Mouse (Mus musculus) hindbrain, embryonic 14.5 days (tissue): ENCODE data around the gene Frmd4b. TPM values are rescaled to one million over a fixed set of nuclear protein-coding genes. Genes with fewer than 3 reads are reported as not detected.

ENCODE experiments used
- ATAC-seq: fragments of 200-750 bp; cut with Nextera tagmentation; 2 replicates; pipeline ENCODE4 v1.8.0; 2017; ENCODE audit warnings: moderate number of reproducible peaks, mild to moderate bottlenecking, moderate TSS enrichment, moderate library complexity; ENCODE audit not compliant: low FRiP score
- DNase-seq: peaks from one replicate; pipeline ENCODE4 v3.0.0-alpha.2; 2015; ENCODE audit warnings: low spot score
- H3K27ac ChIP-seq: fragments of 300-500 bp; sonication (generic); 2 replicates; pipeline ENCODE4 v1.5.1; 2014; ENCODE audit warnings: mild to moderate bottlenecking, moderate library complexity
- H3K27me3 ChIP-seq: fragments of 300-500 bp; sonication (generic); 2 replicates; pipeline ENCODE4 v1.6.1; 2014; ENCODE audit warnings: mild to moderate bottlenecking, low read length, mixed read lengths; ENCODE audit not compliant: control insufficient read depth, insufficient read depth
- H3K36me3 ChIP-seq: fragments of 300-500 bp; sonication (generic); replicated peaks from 2 replicates; pipeline ENCODE4 v1.6.1; 2014; ENCODE audit not compliant: control insufficient read depth, insufficient read depth
- H3K4me1 ChIP-seq: fragments of 300-500 bp; sonication (generic); replicated peaks from 2 replicates; pipeline ENCODE4 v1.6.1; 2014; ENCODE audit warnings: antibody characterized with exemption, low read length, mixed read lengths; ENCODE audit not compliant: control insufficient read depth, insufficient read depth
- H3K4me2 ChIP-seq: fragments of 300-500 bp; sonication (generic); replicated peaks from 2 replicates; pipeline ENCODE4 v1.6.1; 2014; ENCODE audit warnings: mild to moderate bottlenecking, moderate library complexity
- H3K4me3 ChIP-seq: fragments of 300-500 bp; sonication (generic); replicated peaks from 2 replicates; pipeline ENCODE4 v1.5.1; 2014; ENCODE audit warnings: mild to moderate bottlenecking, low read length
- H3K9ac ChIP-seq: fragments of 300-500 bp; sonication (generic); 2 replicates; pipeline ENCODE4 v1.6.1; 2014
- H3K9me3 ChIP-seq: fragments of 300-500 bp; sonication (generic); 2 replicates; pipeline ENCODE4 v1.6.1; 2016; ENCODE audit warnings: low read length; ENCODE audit not compliant: control insufficient read depth
- WGBS: fragments of 180-500 bp; shearing (Covaris S2); extraction: QIAGEN DNeasy Blood & Tissue Kit; methylation state at CpG from one replicate; pipeline ENCODE4 v1.1.7; 2014; 5-methylcytosine and 5-hydroxymethylcytosine counted together
- polyA plus RNA-seq: library from polyadenylated mRNA; unstranded; fragments of >200 nt; fragmentation: Nextera tagmentation; extraction: Ambion mirVana; gene quantifications from 2 replicates; pipeline ENCODE4 v1.2.1, GENCODE M21; 2014

Frmd4b gene
- 20.2 and 25.1 TPM in 2 replicates for polyA plus RNA-seq

DNA sequence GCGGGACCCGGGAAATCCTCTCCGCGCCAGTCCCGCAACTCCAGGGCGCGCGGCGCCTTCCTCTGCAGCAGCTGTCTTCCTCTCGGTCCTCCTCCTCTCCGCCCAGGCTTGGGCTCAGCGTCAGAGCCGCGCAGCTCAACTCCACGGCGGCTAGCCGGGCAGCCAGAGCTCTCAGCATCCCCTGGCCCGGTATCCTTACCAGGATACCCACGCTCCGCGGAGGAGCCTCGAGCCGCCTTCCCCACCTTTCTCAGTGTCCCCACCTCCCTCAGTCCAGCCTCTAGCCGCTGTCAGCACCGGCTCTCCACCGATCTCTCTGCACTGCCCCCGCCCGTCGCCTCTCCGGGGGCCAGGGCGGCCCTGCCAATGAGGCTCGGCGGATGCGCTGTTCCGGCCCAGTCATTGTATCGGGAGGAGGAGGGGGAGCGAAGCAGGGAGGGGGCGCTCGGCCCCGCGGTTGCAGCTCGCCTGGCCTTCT is at the start of gene Frmd4b:
TSS of gene Frmd4b (minus strand) at position 276 of the 478 bp plus-strand sequence.
- H3K27me3 ChIP-seq, result no peaks in the 10 kb centered on the region

GRCm38 (mm10) chr6:97666417-97666816 is 49.1 kb upstream of the Frmd4b start:
- Histone ChIP-seq H3K4me1 (peaks cover 13% of the 10 kb centered on the region), H3K4me2 (no peak overlapping the region), H3K9ac (no peak overlapping the region), H3K27ac (peak overlapping the region; percentile 4; the same call in 1 of the 2 replicates), H3K4me3 (no peak overlapping the region), H3K9me3 (no peaks in the 10 kb centered on the region), H3K36me3 (no peaks in the 10 kb centered on the region), H3K27me3 (no peaks in the 10 kb centered on the region)
- DNase-seq (no peak), ATAC-seq (no peak)
- WGBS, result 7% methylated on average over 2 of the region's 2 CpGs

More for the DNA sequence above, at the start of gene Frmd4b:
- peak within 1 kb of the TSS; percentile 96 for H3K27ac ChIP-seq
- under 1% methylated on average over 42 of the region's 42 CpGs for WGBS
- peak within 1 kb of the TSS; percentile 76 for H3K4me2 ChIP-seq
- DNase-seq (peak; percentile 85), ATAC-seq (peak; percentile 95)
- H3K36me3 ChIP-seq, result no peaks in the 10 kb centered on the region
- H3K9me3 ChIP-seq, result no peaks in the 10 kb centered on the region
- H3K9ac ChIP-seq, result peak within 1 kb of the TSS; percentile 89
- H3K4me1 ChIP-seq, result peaks cover 24% of the 10 kb centered on the region; the same call in 1 of the 2 replicates
- H3K4me3 ChIP-seq, result peak within 1 kb of the TSS; percentile 79

GRCm38 (mm10) chr6:97658921-97659320 is 41.6 kb upstream of the Frmd4b start:
- WGBS, result 71% methylated on average over 6 of the region's 6 CpGs
- H3K4me2 ChIP-seq, result no peak overlapping the region

DNA sequence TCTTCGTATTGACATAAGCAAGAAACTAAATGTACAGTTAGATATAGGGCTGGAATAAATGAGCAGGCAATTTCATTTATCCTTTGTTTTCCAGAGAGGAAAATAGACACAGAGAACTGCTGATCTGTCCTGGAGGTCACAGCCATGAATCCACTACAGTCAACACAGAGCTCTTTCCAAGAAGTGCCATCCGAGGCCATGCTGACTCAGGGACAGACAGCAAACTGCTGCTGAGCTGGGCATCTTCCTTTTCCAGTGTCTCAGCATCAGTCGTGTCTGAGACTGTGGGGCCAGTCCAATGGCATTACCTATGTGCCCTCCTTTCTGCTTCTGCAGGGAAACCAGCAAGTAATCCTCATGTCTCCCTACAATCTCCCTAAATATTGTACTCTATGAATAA is 38.6 kb upstream of the Frmd4b start:
- DNase-seq (no peak), ATAC-seq (no peak)
- WGBS, result 81% methylated on average over 3 of the region's 3 CpGs
- Histone ChIP-seq H3K9me3 (0 out of 2 replicates have a peak, but pooled peaks cover 4% of the 10 kb centered on the region), H3K36me3 (no peaks in the 10 kb centered on the region), H3K27me3 (no peaks in the 10 kb centered on the region), H3K4me2 (no peak overlapping the region), H3K9ac (no peak overlapping the region), H3K4me3 (no peak overlapping the region), H3K27ac (no peak overlapping the region), H3K4me1 (no peaks in the 10 kb centered on the region)

More at GRCm38 (mm10) chr6:97658921-97659320, 41.6 kb upstream of the Frmd4b start:
- no peaks in the 10 kb centered on the region for H3K27me3 ChIP-seq
- H3K9me3 ChIP-seq, result 0 out of 2 replicates have a peak, but pooled peaks cover 4% of the 10 kb centered on the region
- DNase-seq (no peak), ATAC-seq (no peak)
- no peak overlapping the region for H3K27ac ChIP-seq
- H3K4me3 ChIP-seq, result no peak overlapping the region
- no peaks in the 10 kb centered on the region for H3K4me1 ChIP-seq
- H3K9ac ChIP-seq, result no peak overlapping the region
- H3K36me3 ChIP-seq, result no peaks in the 10 kb centered on the region

DNA sequence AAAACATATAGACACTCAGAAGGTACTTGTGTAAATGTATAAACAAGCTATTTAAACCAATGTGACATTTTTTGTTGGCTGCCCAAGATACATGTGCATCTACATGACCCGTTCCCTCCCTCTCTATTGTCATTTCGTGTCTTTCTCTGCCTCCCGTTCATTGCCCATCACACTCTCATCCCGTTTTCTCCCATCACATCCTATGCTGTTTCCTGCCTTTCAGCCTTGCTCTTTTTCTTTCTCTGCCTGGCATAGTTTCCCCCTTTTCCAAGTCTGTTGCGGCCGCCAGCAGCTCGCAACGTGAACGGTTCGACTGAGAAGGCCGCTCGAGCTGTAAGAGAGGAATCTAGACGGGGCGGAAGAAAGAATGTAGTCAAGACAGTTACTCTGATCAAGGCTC is 30.2 kb upstream of the Frmd4b start:
- no peak overlapping the region for H3K4me2 ChIP-seq
- no peaks in the 10 kb centered on the region for H3K36me3 ChIP-seq
- WGBS, result 89% methylated on average over 14 of the region's 14 CpGs
- ATAC-seq (no peak), DNase-seq (no peak)
- no peak overlapping the region for H3K27ac ChIP-seq
- no peak overlapping the region for H3K9ac ChIP-seq
- no peaks in the 10 kb centered on the region for H3K9me3 ChIP-seq
- H3K4me1 ChIP-seq, result no peaks in the 10 kb centered on the region
- no peaks in the 10 kb centered on the region for H3K27me3 ChIP-seq
- H3K4me3 ChIP-seq, result no peak overlapping the region

- WGBS, result 54% methylated on average over 9 of the region's 9 CpGs
- no peaks in the 10 kb centered on the region for H3K4me1 ChIP-seq
- H3K27me3 ChIP-seq, result no peaks in the 10 kb centered on the region
- H3K4me2 ChIP-seq, result no peak overlapping the region
- no peak overlapping the region for H3K27ac ChIP-seq
- H3K9ac ChIP-seq, result no peak overlapping the region
- no peak for DNase-seq
- no peak overlapping the region for H3K4me3 ChIP-seq
- H3K9me3 ChIP-seq, result no peaks in the 10 kb centered on the region
- 0 out of 2 replicates have a peak, but pooled peaks have one; percentile 43 for ATAC-seq
- H3K36me3 ChIP-seq, result no peaks in the 10 kb centered on the region
These were observed 6.0 kb upstream of the Frmd4b start for GRCm38 (mm10) chr6:97623330-97623729.

- WGBS, result 65% methylated on average over 5 of the region's 5 CpGs
- DNase-seq (no peak), ATAC-seq (no peak)
- Histone ChIP-seq H3K9ac (no peak overlapping the region), H3K4me1 (no peaks in the 10 kb centered on the region), H3K9me3 (no peaks in the 10 kb centered on the region), H3K4me2 (no peak overlapping the region), H3K36me3 (no peaks in the 10 kb centered on the region), H3K4me3 (no peak overlapping the region), H3K27ac (no peak overlapping the region), H3K27me3 (no peaks in the 10 kb centered on the region)
These were observed 4.9 kb upstream of the Frmd4b start for GRCm38 (mm10) chr6:97622236-97622635.

GRCm38 (mm10) chr6:97617774-97618173 is 433 bp upstream of the Frmd4b start:
- no peaks in the 10 kb centered on the region for H3K36me3 ChIP-seq
- no peak for DNase-seq

DNA sequence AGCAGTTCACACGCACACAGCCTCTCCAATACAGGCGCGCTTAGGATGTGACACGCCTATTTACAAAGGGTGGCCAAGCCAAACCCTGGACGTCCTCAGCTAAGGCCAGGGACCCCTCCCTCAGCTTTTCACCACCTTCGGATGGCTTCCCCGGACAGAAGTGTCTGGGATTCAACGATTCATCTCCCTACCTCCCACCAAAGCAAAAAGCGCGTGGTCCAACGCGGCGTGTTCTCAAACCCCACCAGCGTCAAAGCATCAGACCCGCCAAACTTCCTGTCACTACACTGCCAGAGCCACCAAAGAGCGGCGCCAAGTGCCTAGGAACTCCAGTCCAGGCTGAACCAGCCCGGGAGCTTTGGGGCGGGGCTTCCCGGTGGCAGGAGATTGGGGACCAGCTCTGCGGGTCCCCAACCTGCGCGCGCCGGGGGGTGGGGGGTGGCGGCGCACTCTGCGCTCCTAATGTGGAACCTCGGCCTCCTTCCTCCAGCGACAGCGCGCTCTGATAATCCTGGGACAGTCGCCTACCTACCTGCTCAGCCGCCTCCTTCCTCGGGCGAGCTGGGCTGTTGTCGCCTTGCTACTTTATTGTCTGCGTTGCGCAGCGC is 579 bp downstream of the Frmd4b start:
- ATAC-seq (peak; percentile 79), DNase-seq (peak; percentile 66)
- H3K36me3 ChIP-seq, result no peaks in the 10 kb centered on the region
- peak overlapping the region; percentile 79 for H3K4me3 ChIP-seq
- H3K9me3 ChIP-seq, result no peaks in the 10 kb centered on the region
- H3K4me1 ChIP-seq, result peaks cover 24% of the 10 kb centered on the region; the same call in 1 of the 2 replicates
- H3K4me2 ChIP-seq, result peak overlapping the region; percentile 76
- peak overlapping the region; percentile 96 for H3K27ac ChIP-seq
- under 1% methylated on average over 40 of the region's 40 CpGs for WGBS
- peak overlapping the region; percentile 89 for H3K9ac ChIP-seq
- H3K27me3 ChIP-seq, result no peaks in the 10 kb centered on the region

More at GRCm38 (mm10) chr6:97617774-97618173, 433 bp upstream of the Frmd4b start:
- Histone ChIP-seq H3K27ac (peak overlapping the region; percentile 96), H3K9me3 (no peaks in the 10 kb centered on the region), H3K9ac (peak overlapping the region; percentile 89), H3K4me3 (peak overlapping the region; percentile 79), H3K4me2 (peak overlapping the region; percentile 76), H3K27me3 (no peaks in the 10 kb centered on the region), H3K4me1 (peaks cover 23% of the 10 kb centered on the region; the same call in 1 of the 2 replicates)
- WGBS, result 24% methylated on average over 7 of the region's 7 CpGs
- no peak for ATAC-seq
